Comparison of ENCODE assay signal across 8 mouse cellular contexts in the genomic region with DNA sequence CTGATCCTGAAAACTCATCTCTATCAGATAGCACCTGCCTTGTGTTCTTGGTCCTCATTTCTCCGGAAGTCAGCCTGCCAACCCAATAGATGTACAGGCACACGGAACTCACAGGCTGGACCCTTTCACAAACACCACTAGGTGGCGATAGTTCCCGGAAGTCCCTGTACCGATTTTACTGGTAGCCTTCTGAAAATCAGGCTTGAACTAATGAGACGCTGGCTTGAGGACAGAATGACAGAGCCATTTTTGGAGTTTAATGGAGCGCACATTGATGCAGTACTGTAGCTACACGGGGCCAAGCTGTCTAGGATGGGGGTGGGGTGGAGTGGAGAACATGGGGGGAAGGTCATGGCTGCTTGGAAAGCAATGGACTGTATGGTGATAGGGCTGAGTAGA. TPM values are rescaled to one million over a fixed set of nuclear protein-coding genes. Genes with fewer than 3 reads are reported as not detected.
DNase-seq lines count a peak whose midpoint lies in the region; ATAC-seq and TF ChIP-seq lines count a peak whose summit lies in the region.

No protein-coding gene starts in this region.

- H3K9me3 ChIP-seq in limb, embryonic 13.5 days = no peaks in the 10 kb centered on the region
- no peaks in the 10 kb centered on the region for H3K9me3 ChIP-seq in midbrain, embryonic 16.5 days (replicated peaks; ENCODE audit: control insufficient read depth, low read length, poor library complexity, severe bottlenecking)

- TF ChIP-seq CTCF in spleen, adult 2 months (IDR thresholded peaks at IDR 0.05; ENCODE audit: extremely low read depth, insufficient read depth, insufficient read length, insufficient replicate concordance) = no peak

- H3K4me2 ChIP-seq in limb, embryonic 13.5 days (replicated peaks) = peak overlapping the region; percentile 73
- H3K4me2 ChIP-seq in midbrain, embryonic 16.5 days (ENCODE audit: low read length) = peak overlapping the region; percentile 69

- peak; percentile 21 to 45 for DNase-seq in spleen, adult 2 months (ENCODE audit: low read depth in 1 of 2, low spot score in 2 of 2)
- no peak for DNase-seq in spleen, adult 12 weeks (ENCODE audit: low spot score)
- DNase-seq in brain, adult 2 months (ENCODE audit: low read depth, low spot score) = peak; percentile 85
- peak; percentile 76 for DNase-seq in forelimb bud, embryonic 11.5 days (ENCODE audit: low read depth, low spot score)
- no peak for DNase-seq in gastrocnemius, postnatal 14 days
- DNase-seq in right cerebral cortex, postnatal 25 days = no peak

- no peak overlapping the region for H3K27ac ChIP-seq in spleen, adult 2 months (ENCODE audit: insufficient read depth, low read length)
- H3K27ac ChIP-seq in limb, embryonic 13.5 days = no peak overlapping the region
- no peak overlapping the region; the same call in 1 of the 2 replicates for H3K27ac ChIP-seq in midbrain, embryonic 16.5 days (ENCODE audit: low read length)

- no peak overlapping the region for H3K9ac ChIP-seq in limb, embryonic 13.5 days
- no peak overlapping the region; the same call in 1 of the 2 replicates for H3K9ac ChIP-seq in midbrain, embryonic 16.5 days (ENCODE audit: low read depth, low read length)

- H3K36me3 ChIP-seq in spleen, adult 2 months (ENCODE audit: control insufficient read depth, insufficient read depth, low read length) = no peaks in the 10 kb centered on the region
- no peaks in the 10 kb centered on the region for H3K36me3 ChIP-seq in limb, embryonic 13.5 days
- no peaks in the 10 kb centered on the region for H3K36me3 ChIP-seq in midbrain, embryonic 16.5 days (ENCODE audit: control insufficient read depth, insufficient read depth, low read length)

- no peak overlapping the region for H3K4me3 ChIP-seq in spleen, adult 2 months (ENCODE audit: extremely low read depth, insufficient read depth, insufficient read length)
- peak overlapping the region; percentile 44 for H3K4me3 ChIP-seq in limb, embryonic 13.5 days
- peak overlapping the region; percentile 48 for H3K4me3 ChIP-seq in midbrain, embryonic 16.5 days (ENCODE audit: low read depth, low read length)

- no peaks in the 10 kb centered on the region for H3K4me1 ChIP-seq in spleen, adult 2 months (ENCODE audit: control insufficient read depth, insufficient read depth, insufficient read length)
- H3K4me1 ChIP-seq in limb, embryonic 13.5 days = peaks cover 21% of the 10 kb centered on the region
- H3K4me1 ChIP-seq in midbrain, embryonic 16.5 days (ENCODE audit: control insufficient read depth, insufficient read depth, low read length) = peaks cover 11% of the 10 kb centered on the region; the same call in 1 of the 2 replicates

- ATAC-seq in limb, embryonic 13.5 days (ENCODE audit: low FRiP score, low read depth) = peak; percentile 69
- ATAC-seq in midbrain, embryonic 16.5 days = peak; percentile 69

- TF ChIP-seq POLR2A in spleen, adult 2 months (IDR thresholded peaks at IDR 0.05; ENCODE audit: low read depth, low read length) = no peak

- 13% methylated on average over 8 of the region's 8 CpGs for WGBS in spleen, adult 2 months
- 9% methylated on average over 8 of the region's 8 CpGs for WGBS in limb, embryonic 13.5 days
- WGBS in midbrain, embryonic 16.5 days = 4% methylated on average over 8 of the region's 8 CpGs

- no peaks in the 10 kb centered on the region for H3K27me3 ChIP-seq in spleen, adult 2 months (ENCODE audit: control insufficient read depth, insufficient read depth, low read length)
- no peaks in the 10 kb centered on the region for H3K27me3 ChIP-seq in limb, embryonic 13.5 days
- no peaks in the 10 kb centered on the region for H3K27me3 ChIP-seq in midbrain, embryonic 16.5 days (ENCODE audit: control insufficient read depth, insufficient read depth, low read depth, low read length)

- intact Hi-C loops in gastrocnemius, postnatal 14 days (cut with DNase I; ENCODE audit: low total_unique reads) = no loop called here

RNA-seq across cellular contexts. Expression of a gene that starts 18.5 kb away (rescaled TPM):
- not detected in 2 replicates for polyA plus RNA-seq in spleen, adult 2 months (2012; rRNA removed)
- polyA plus RNA-seq in limb, embryonic 13.5 days (2015; fragmentation: Nextera tagmentation; extraction: Ambion mirVana) = 13.8 and 14.4 TPM in 2 replicates
- polyA plus RNA-seq in midbrain, embryonic 16.5 days (2015; fragmentation: Nextera tagmentation; extraction: Ambion mirVana) = 0.15 and 0.24 TPM in 2 replicates
- 10 to 100 TPM; 14.4 to 17.4 TPM for total RNA-seq in gastrocnemius, postnatal 14 days (2021)

RNA-seq across cellular contexts. Expression of a gene that starts 32.1 kb away (rescaled TPM):
- polyA plus RNA-seq in spleen, adult 2 months (2012; rRNA removed) = 58.7 and 72.8 TPM in 2 replicates
- 14.6 and 16.2 TPM in 2 replicates for polyA plus RNA-seq in limb, embryonic 13.5 days (2015; fragmentation: Nextera tagmentation; extraction: Ambion mirVana)
- 2.1 and 2.6 TPM in 2 replicates for polyA plus RNA-seq in midbrain, embryonic 16.5 days (2015; fragmentation: Nextera tagmentation; extraction: Ambion mirVana)
- 10 to 100 TPM; 17.4 to 19.8 TPM for total RNA-seq in gastrocnemius, postnatal 14 days (2021)

Comparison
In these comparisons a context has a peak if more than half of its experiments do, and no peak if none do; other contexts are left out.
1. DNase-seq: peak in spleen, adult 2 months (2 of 2), brain, adult 2 months (single experiment) and forelimb bud, embryonic 11.5 days (single experiment); none in spleen, adult 12 weeks (single experiment), gastrocnemius, postnatal 14 days (single experiment) and right cerebral cortex, postnatal 25 days (single experiment).
2. RNA of a gene that starts 18.5 kb away (polyA plus RNA-seq): 13.8 to 14.4 TPM in limb, embryonic 13.5 days; 0.15 to 0.24 TPM in midbrain, embryonic 16.5 days and not detected in spleen, adult 2 months; every median in the first group is over 10 times any median in the second.